Mouse (Mus musculus) thymus, postnatal 4 days (tissue): ENCODE results near the gene Etv6.

ENCODE experiments used
- DNase-seq: peaks from one replicate; pipeline ENCODE4 v3.0.0; 2021

The Etv6 gene

DNA sequence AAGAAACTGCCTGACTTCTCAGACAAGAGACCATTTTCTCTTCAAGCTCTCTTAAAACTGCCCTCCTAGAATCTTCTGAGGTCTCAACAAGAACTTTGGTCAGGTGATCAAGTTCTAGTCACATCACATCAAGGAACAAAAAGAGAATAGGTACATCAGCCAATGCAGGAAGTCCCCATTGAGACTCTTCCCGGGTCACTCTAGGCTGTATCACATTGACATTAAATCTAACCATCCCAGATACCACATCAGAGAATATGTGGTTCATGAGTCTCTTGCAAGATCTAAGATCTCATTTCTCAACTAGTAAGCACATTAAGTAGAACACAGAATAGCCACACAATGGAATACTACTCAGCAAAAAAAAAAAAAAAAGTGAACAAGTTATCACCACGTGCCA, 238.4 kb downstream of the Etv6 start:
- no peak for DNase-seq

DNA sequence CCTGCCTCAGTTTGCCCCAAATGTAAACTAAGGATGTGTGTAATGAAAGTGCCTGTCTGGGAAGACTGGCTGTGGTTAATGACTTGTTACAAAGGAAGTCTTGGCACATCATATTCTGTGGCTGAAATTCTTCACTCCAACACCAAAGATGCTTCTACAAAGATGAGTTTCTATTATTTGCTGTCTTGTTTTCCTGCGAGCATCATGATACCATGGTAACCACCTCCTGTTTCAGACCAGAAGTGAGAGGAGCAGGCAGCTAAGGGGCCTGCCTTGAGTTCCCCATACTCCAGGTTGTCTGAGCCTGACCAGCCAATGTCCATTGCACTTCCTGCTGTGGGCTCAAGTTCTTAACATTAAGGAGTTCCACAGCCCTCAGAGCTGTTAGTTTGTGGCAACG, 241.5 kb downstream of the Etv6 start:
- DNase-seq = no peak

DNA sequence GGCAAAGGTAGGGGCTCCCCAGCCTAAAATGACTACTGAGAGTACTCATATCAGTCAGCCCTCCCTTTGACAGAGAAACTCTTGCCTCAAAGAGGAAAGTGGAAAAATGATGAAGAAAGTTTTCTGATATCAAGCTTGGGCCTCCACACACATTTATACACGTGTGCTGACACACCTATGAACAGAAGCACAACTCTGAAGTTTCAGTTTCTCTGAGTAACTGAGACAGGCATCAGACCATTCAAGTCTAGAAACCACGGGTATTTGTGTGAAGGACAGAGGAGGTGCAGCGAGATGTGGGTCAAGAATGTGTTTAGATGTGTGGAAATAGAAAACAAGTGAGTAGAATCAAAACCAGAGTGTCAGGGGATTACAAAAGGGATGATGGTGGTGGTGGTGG, 246.6 kb downstream of the Etv6 start:
- no peak for DNase-seq

DNA sequence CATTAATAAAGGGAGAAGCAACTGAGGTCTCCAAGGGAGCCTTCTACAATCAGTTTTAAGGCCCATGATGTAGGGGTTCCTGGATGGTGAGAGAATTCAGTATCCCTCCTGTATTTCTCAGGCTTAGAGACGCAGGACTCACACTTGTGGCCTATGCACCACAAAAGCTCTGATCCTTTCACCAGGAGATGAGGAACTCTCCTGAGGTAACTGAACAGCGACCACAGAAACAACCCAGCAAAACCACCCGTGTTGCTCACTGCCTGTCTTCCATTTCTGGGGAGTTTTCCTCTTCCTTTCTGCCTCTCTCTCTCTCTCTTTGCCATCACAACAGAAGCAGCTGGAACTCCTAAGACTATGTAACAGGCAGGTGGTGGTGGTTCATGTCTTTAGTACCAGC, 256.3 kb downstream of the Etv6 start:
- DNase-seq = no peak

DNA sequence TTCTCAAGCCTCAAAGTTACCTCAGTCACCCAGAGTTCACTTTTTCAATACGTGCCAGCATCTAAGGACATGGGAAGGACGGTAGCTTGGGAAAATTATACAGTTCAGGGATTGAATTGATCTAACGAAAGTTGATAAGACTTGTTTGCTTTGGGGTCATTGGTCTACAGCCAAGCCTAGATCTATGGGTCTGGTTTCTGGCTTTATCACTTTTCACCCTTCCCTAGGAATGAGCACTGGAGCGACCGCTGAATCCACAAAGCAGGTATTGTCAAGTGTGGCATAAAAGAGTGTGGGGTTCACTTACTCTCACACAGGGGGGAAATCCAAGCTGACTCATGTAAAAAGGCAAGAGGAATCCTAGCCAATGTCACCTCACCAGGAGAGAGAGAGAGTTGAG, 256.9 kb downstream of the Etv6 start:
- no peak for DNase-seq

DNA sequence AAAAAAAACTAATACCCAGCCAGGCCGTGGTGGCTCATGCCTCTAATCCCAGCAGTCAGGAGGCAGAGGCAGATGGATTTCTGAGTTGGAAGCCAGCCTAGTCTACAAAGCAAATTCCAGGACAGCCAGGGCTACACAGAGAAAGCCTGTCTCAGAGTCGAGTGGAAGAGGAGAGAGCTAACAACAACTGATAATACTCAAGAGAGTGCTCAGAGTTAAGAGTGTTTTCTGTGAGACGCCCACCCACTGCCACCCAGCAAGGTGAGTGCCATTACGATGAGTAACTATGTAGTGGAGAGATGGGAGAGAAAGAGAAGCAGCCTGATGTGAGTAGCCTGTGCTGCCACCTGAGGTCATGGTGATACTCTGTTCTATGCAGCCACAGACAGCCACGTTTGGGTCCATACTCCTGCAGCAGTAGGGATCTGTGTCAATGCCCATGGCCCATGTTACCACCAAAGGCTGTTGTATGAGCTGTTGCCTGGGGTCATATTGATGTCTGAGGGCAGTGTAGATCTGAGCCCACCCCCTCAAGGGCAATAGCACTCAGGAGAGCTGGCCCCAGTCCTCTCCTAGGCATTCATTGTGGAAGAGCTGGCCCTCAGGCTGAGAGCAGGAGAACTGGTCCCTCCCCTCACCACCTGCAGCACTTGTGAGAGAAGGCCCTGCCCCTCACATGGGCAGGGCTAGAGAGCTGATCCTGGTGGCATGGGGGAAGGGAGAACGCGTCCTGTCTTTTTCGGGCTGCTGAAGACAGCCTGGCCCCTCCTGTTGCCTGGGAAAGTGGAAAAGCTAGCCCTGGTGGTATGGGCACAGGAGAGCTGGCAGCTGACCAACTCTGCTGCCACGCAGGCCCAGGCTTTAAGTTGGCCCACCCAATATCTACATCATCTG, 258.4 kb downstream of the Etv6 start:
- no peak for DNase-seq

DNA sequence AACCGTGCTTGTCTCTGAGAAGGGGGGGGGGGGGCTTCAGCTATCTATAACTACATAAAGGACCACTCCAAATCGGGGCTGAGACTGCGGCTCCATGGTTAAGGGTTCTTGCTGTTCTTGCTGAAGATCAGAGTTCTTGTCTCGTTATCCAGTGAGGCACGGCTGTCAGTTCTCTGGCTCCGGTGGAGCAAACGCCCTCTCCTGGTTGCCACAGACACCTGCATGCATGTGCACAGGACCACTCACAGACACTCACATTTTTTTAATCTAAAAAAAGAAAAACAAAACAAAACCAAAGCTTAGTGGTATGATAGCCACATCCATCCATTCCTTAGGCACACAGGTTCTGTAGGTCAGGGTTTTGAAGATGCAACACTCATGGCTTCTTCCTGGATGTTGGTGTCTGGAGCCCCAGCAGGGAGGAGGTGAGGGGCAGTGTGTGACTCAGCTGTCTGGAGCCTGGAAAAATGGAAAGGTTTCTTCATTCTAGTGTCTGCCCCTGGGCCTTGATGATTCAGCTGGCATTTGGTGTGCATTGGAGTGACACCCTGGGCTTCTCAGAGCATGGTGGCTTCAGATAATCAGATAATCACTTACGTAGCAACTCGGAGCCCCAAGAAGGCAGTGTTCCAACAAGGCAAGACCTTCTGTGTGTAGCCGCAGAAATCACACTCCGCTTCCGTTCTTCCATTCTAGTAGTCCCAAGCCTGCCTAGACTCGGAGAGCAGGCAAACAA, 262.6 kb downstream of the Etv6 start:
- DNase-seq = peak; percentile 22

DNA sequence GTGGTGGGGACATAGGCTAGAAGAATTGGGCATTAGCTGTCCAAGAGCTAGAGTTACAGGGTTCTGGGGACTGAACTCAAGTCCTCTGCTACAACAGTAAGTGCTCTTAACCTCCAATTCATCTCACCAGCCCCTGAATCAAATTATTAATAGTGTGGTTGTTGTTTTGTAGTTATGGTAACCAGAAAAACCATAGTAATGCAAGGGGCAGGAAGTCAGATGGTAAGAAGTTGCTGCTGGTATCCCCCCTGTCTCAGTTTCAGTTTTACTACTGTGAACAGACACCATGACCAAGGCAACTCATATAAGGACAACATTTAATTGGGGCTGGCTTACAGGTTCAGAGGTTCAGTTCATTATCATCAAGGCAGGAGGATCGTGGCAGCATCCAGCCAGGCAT, 266.5 kb downstream of the Etv6 start:
- DNase-seq = no peak

DNA sequence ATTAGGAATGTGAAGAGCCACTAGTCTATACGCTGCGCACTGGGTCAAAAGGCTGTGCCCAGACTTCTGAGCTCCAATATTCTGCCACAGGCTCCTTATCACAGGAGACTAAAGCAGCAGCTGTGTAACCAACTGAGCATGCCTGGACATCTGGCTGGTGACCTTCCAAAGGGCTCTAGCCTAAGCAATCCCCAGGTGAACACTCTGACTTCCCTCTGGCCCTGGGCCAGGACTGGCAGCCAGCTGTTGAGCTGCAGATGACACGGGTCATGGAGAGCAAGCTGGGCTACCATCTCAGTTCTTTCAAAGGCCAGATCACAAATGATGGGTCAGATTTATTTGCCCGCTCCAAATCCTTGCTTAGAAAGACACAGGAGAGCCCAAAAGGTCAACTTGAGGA, 275.8 kb downstream of the Etv6 start:
- no peak for DNase-seq

DNA sequence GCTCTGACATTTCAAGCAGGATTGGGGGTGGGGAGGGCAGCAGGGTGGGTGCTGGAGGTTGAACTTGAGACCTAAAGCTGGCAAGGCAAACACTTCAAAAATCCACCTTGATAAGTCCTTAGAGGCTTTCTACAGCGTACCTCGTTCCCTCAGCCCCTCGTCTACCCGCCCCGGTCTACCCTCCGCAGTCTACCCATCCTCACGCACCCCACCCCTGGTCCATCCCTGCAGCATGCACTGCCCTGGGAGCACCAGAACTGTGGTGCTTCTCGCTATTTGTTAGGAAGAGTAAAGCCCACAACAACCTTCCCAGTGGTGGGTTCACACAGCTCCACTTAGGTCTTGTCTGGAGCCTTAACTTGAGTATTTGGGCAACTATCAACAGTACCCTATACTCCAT, 277.1 kb downstream of the Etv6 start:
- DNase-seq = no peak

DNA sequence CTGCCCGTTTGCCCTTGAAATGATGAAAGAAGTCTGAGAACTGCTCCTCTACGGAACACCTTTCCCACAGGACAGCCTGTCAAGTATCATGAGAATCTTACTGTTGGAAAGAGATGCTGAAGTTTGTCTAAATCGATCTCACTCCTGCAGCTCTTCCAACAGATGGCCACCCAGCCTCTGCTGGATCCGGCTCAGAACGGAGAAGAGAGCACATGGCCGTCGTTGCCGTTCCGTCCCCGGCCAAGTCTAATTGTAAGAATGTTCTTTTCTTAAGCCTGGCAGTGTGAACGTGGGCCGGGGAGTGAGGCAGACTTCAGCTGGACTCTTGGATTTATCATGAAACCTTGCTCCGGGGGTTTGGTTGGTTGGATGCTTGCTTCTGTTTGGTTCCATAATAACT, 281.9 kb downstream of the Etv6 start:
- no peak for DNase-seq
